Mouse (Mus musculus): ENCODE measurements at regions not wholly inside any gene's neighbourhood (a gene's known extent, or its start where the extent isn't known, plus 50 kb on each side); places are given as distances from the start of the nearest gene placed in this dataset.

DNA sequence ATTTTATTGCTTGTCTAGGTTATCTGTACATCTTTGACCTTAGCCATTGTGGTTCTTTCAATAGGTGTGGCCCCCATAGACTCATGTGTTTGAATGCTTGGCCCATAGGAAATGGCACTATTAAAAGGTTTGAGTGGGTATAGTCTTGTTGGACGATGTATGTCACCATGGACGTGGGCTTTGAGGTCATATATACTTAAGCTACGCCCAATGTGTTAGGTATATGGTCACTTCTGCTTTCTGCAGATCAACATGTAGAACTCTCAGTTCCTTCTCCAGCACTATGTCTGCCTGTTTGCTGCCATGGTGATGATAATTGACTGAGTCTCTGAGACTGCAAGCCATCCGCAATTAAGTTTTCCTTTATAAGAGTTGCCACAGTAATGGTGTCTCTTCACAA lies 366.8 kb downstream of the Epha4 start:
- H3K27ac ChIP-seq, result no peak overlapping the region
- H3K4me3 ChIP-seq (ENCODE audit: low read length), result no peak overlapping the region
- H3K9me3 ChIP-seq (ENCODE audit: low read length), result 0 out of 2 replicates have a peak, but pooled peaks cover 3% of the 10 kb centered on the region
- TF ChIP-seq CTCF (IDR thresholded peaks at IDR 0.05; ENCODE audit: low read depth), result no peak
- ATAC-seq (no peak), DNase-seq (ENCODE audit: low spot score) (no peak)
- H3K36me3 ChIP-seq (ENCODE audit: insufficient read depth, low read length), result no peaks in the 10 kb centered on the region
- H3K9ac ChIP-seq (replicated peaks; ENCODE audit: low read length), result no peak overlapping the region
- no peak overlapping the region for H3K4me2 ChIP-seq (ENCODE audit: low read depth, low read length)
- WGBS, result 97% methylated on average over 4 of the region's 4 CpGs
- H3K4me1 ChIP-seq (ENCODE audit: insufficient read depth, low read length), result no peaks in the 10 kb centered on the region
- H3K27me3 ChIP-seq (ENCODE audit: insufficient read depth, low read length), result no peaks in the 10 kb centered on the region

DNA sequence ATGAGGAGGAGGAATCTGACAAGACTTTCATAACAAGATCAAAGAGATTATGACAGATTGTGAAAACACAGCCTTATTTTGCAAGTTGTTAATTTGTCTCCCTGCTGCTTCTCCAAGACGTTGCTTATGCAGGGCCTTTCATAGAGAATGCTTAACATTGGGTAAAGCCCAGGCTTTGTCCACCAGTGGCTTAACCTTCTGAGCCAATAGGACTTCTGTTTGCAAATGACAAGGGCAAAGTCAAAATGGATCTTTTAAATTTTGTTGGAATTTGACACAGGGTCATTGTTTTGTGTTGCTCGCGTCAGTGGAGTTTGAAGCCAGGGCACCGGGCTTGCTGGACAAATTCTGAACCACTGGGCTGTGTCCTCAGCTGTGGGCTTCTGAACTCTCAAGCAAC lies 346.6 kb downstream of the Epha4 start:
- H3K4me1 ChIP-seq (ENCODE audit: insufficient read depth, low read length), result no peaks in the 10 kb centered on the region
- DNase-seq (ENCODE audit: low spot score) (no peak), ATAC-seq (no peak)
- no peak overlapping the region for H3K27ac ChIP-seq
- no peak overlapping the region for H3K9ac ChIP-seq (replicated peaks; ENCODE audit: low read length)
- H3K9me3 ChIP-seq (ENCODE audit: low read length), result no peaks in the 10 kb centered on the region
- H3K27me3 ChIP-seq (ENCODE audit: insufficient read depth, low read length), result no peaks in the 10 kb centered on the region
- no peaks in the 10 kb centered on the region for H3K36me3 ChIP-seq (ENCODE audit: insufficient read depth, low read length)
- no peak for TF ChIP-seq CTCF (IDR thresholded peaks at IDR 0.05; ENCODE audit: low read depth)
- WGBS, result 60% methylated on average over 4 of the region's 4 CpGs
- H3K4me3 ChIP-seq (ENCODE audit: low read length), result no peak overlapping the region
- H3K4me2 ChIP-seq (ENCODE audit: low read depth, low read length), result no peak overlapping the region

DNA sequence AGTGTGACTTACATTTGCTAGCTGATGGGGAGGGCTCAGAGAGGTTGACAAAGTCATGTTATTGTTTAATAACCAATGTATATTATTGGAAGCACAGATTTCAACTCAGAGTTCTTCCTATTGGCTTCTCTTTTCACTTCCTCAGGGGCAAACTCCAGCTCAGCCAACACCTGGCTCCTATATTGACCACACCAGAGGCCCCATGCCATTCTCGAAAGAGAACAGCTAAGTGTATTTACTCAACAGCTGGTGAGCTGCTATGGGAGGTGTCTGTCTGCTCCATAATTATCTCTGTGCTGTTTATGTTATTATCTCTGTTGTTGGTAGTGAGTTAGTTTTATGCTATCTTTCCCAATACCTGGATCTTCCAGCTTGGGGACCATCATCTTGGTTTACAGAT lies 342.4 kb downstream of the Epha4 start:
- ATAC-seq (no peak), DNase-seq (ENCODE audit: low spot score) (no peak)
- Histone ChIP-seq H3K27me3 (ENCODE audit: insufficient read depth, low read length) (no peaks in the 10 kb centered on the region), H3K4me3 (ENCODE audit: low read length) (no peak overlapping the region), H3K27ac (no peak overlapping the region), H3K9me3 (ENCODE audit: low read length) (no peaks in the 10 kb centered on the region), H3K4me1 (ENCODE audit: insufficient read depth, low read length) (no peaks in the 10 kb centered on the region), H3K4me2 (ENCODE audit: low read depth, low read length) (no peak overlapping the region), H3K36me3 (ENCODE audit: insufficient read depth, low read length) (no peaks in the 10 kb centered on the region), H3K9ac (replicated peaks; ENCODE audit: low read length) (no peak overlapping the region)
- WGBS, result 81% methylated on average over 1 of the region's 1 CpGs
- no peak for TF ChIP-seq CTCF (IDR thresholded peaks at IDR 0.05; ENCODE audit: low read depth)

DNA sequence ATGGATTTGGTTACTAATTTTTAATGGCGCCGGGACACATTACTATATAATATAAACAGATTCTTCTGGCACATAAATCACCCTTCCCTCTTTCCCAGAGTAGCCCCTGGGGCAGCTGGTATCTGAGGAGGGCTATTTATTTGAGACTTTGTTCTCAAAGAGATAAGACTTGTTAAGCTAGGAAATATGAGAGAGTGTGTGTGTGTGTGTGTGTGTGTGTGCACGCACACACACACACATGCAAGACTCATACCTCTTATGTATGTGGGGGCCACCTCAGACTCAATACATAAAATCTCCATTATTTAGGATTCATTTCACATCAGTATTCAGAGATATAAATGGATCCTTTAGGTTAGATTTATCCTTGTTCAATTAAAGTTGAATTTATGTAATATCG lies 340.1 kb downstream of the Epha4 start:
- no peaks in the 10 kb centered on the region for H3K36me3 ChIP-seq (ENCODE audit: insufficient read depth, low read length)
- no peak overlapping the region for H3K9ac ChIP-seq (replicated peaks; ENCODE audit: low read length)
- no peak overlapping the region for H3K27ac ChIP-seq
- no peaks in the 10 kb centered on the region for H3K27me3 ChIP-seq (ENCODE audit: insufficient read depth, low read length)
- DNase-seq (ENCODE audit: low spot score) (no peak), ATAC-seq (no peak)
- 91% methylated on average over 4 of the region's 4 CpGs for WGBS
- H3K9me3 ChIP-seq (ENCODE audit: low read length), result no peaks in the 10 kb centered on the region
- H3K4me3 ChIP-seq (ENCODE audit: low read length), result no peak overlapping the region
- H3K4me2 ChIP-seq (ENCODE audit: low read depth, low read length), result no peak overlapping the region
- H3K4me1 ChIP-seq (ENCODE audit: insufficient read depth, low read length), result no peaks in the 10 kb centered on the region
- TF ChIP-seq CTCF (IDR thresholded peaks at IDR 0.05; ENCODE audit: low read depth), result no peak

DNA sequence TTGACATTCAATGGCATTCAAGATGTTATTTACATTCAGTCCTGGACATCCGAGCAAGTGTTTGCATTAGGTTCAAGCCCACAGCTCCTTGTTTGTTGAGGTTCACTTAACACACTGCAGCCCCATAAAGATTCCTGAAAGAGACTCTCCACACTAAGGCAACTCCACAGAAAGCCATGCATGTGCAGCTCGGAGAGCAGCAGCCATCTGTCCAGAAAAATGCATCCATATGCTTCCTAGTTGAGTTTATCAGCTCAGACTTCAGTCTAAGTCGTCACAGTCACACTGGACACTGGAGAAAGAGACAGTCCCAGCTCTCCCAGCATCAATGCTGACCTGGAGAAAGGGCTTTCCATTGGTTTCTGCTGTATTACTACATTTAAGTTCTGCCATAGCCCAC lies 339.7 kb downstream of the Epha4 start:
- H3K36me3 ChIP-seq (ENCODE audit: insufficient read depth, low read length), result no peaks in the 10 kb centered on the region
- no peak for ATAC-seq
- no peak for DNase-seq (ENCODE audit: low spot score)
- 61% methylated on average over 3 of the region's 3 CpGs for WGBS
- no peaks in the 10 kb centered on the region for H3K9me3 ChIP-seq (ENCODE audit: low read length)
- H3K27ac ChIP-seq, result no peak overlapping the region
- no peak overlapping the region for H3K9ac ChIP-seq (replicated peaks; ENCODE audit: low read length)
- H3K4me2 ChIP-seq (ENCODE audit: low read depth, low read length), result no peak overlapping the region
- H3K4me1 ChIP-seq (ENCODE audit: insufficient read depth, low read length), result no peaks in the 10 kb centered on the region
- H3K27me3 ChIP-seq (ENCODE audit: insufficient read depth, low read length), result no peaks in the 10 kb centered on the region
- TF ChIP-seq CTCF (IDR thresholded peaks at IDR 0.05; ENCODE audit: low read depth), result no peak
- no peak overlapping the region for H3K4me3 ChIP-seq (ENCODE audit: low read length)

DNA sequence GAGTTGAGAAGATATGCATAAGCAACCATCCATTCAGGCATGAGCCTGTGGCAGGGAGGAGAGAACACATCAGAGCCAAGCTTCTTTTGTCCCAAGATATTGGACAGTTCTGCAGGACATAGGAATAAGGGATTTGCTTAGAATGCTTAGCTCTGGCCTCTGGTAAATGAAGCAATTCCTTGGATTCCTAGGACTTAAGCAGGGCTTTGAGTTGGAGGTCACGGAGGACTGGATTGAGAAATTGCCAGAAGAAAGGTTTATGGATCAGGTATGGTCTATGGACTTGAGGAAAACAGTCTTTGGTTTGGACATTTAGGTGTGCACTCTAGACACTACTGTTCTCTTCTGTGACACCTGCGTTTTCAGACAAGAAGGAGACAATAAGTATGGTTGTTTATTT lies 338.4 kb downstream of the Epha4 start:
- no peak overlapping the region for H3K27ac ChIP-seq
- no peak overlapping the region for H3K9ac ChIP-seq (replicated peaks; ENCODE audit: low read length)
- no peak for ATAC-seq
- H3K9me3 ChIP-seq (ENCODE audit: low read length), result no peaks in the 10 kb centered on the region
- 91% methylated on average over 2 of the region's 2 CpGs for WGBS
- no peaks in the 10 kb centered on the region for H3K4me1 ChIP-seq (ENCODE audit: insufficient read depth, low read length)
- no peak overlapping the region for H3K4me3 ChIP-seq (ENCODE audit: low read length)
- H3K27me3 ChIP-seq (ENCODE audit: insufficient read depth, low read length), result no peaks in the 10 kb centered on the region
- H3K36me3 ChIP-seq (ENCODE audit: insufficient read depth, low read length), result no peaks in the 10 kb centered on the region
- no peak overlapping the region for H3K4me2 ChIP-seq (ENCODE audit: low read depth, low read length)
- DNase-seq (ENCODE audit: low spot score), result no peak
- TF ChIP-seq CTCF (IDR thresholded peaks at IDR 0.05; ENCODE audit: low read depth), result no peak

DNA sequence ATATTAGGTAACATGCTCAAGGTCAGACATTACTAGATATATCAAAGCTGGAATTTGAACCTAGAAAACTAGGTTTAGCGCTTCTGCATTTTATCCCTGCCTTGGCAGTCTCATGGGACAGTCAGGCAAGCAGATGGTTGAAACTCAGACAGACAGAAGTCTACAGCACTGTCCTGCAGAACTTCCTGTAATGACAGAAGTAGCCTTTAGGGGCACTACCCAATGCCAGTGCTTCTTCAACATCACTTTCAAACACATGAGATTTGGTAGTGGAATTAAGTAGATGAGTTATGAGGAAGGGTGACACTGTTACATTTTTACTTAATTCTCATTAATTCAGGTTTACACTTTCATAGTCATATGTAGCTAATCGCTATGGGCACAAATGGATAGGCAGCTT lies 330.9 kb downstream of the Epha4 start:
- DNase-seq (ENCODE audit: low spot score) (no peak), ATAC-seq (no peak)
- Histone ChIP-seq H3K27me3 (ENCODE audit: insufficient read depth, low read length) (no peaks in the 10 kb centered on the region), H3K36me3 (ENCODE audit: insufficient read depth, low read length) (no peaks in the 10 kb centered on the region), H3K9me3 (ENCODE audit: low read length) (no peaks in the 10 kb centered on the region), H3K4me3 (ENCODE audit: low read length) (no peak overlapping the region), H3K4me2 (ENCODE audit: low read depth, low read length) (no peak overlapping the region), H3K27ac (no peak overlapping the region), H3K4me1 (ENCODE audit: insufficient read depth, low read length) (no peaks in the 10 kb centered on the region), H3K9ac (replicated peaks; ENCODE audit: low read length) (no peak overlapping the region)
- 82% methylated on average over 2 of the region's 2 CpGs for WGBS
- peak; percentile 49 for TF ChIP-seq CTCF (IDR thresholded peaks at IDR 0.05; ENCODE audit: low read depth)
